Mouse (Mus musculus): Measurements from ENCODE around the gene Brat1.
A peak's percentile ranks its signal among the peaks of the same experiment; 100 is the strongest.
"Not testable (repeated sequence)": the region's sequence is repeated elsewhere in the genome, so short reads cannot be mapped to it uniquely, and the experiment has no call there.

The Brat1 gene

DNA sequence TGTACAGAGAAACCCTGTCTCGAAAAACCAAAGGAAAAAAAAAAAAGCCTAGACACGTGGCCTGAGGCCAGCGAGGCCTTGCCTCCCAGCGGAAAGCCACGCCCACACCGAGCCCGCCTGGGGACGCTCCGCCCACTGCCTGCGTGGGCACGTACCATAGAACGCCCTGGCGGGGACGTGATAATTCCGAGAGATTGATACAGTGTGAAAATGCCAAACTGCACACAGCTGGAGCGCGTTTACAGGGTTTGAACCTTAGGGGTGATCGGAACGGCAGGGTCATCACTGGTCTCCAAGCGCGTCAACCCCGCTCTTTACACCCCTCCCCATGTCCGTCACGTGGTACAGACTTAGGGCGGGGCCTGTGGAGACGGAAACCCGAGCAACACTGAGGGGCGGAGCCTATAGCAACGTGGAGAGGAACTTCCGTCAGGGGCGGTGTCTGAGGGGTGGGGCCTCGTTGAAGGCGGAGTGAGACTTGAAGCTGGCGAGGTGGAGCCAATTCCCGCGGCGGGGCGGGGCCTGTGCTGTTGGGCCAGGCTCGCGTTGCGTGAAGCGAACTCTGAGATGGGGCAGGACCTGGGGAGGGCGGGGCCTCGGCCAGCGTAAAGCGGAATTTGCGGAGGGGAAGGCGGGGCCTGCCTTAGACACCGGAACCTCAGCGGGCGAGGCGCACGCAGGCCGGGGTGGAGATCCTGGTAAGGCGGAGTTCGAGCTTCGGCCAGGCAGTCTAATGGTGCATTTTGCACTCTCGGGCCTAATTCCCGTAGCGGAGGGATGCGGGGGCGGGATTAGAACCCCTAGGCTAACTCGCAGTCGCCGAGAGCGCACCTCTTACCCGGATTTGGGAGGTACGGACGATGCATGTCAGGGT, at the start of gene Brat1:
Gene Brat1, plus strand, starts transcription at position 634 of the 874 bp plus-strand sequence.
- DNase-seq (ENCODE audit: low spot score in 2 of 2) = peak; percentile 100

DNA sequence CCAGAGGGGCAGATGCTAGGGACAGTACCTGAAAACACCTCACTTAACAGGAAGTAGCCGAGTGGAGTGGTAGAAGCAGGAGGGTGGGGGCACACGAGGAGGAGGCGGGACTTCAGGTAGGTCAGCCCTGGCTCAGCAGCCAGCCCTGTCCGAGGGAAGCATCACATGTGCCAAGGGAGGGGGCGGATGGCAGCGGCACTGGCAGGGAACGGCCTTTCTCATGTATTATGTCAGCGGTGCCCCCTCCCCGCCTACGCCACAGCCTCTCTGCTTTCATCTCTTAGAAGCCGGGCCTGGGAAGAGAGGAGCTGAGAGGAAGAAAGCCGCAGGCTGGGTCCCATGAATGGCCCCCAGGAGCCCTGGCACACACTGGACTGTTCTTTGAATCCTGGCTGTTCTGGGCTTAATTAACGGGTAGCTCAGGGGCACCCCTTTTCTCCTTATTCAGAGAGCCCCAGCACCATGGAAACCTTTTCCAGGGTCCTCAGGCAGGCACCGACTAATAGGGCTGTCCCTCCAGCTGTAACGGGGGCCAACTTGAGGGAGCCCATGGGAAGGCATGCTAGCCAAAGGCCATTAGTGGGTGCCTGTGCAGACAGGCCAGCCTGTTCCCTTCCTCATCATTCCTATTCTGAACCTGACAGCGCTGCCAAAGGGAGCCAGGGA, 45.1 kb upstream of the Brat1 start:
- peak in 1 of 2 experiments; percentile 83 for DNase-seq (ENCODE audit: low spot score in 2 of 2)

DNA sequence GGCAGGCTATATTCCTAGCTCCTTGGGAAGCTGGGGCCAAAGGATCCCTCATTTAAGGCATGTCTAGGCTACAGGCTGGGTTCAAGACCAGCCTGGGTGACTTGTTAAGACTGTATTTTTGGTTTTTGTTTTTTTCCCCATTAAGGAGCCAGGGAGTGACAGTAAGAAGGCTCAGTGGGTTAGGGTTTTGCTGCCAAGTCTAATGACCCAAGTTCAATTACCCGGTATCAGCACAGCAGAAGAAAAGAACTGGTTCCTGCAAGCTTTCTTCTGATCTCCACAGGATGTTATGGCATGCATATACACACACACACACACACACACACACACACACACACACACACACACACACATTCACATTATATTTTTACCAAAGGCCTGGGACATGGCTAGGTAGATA, 44.4 kb upstream of the Brat1 start:
- no peak for DNase-seq (ENCODE audit: low spot score in 2 of 2)

DNA sequence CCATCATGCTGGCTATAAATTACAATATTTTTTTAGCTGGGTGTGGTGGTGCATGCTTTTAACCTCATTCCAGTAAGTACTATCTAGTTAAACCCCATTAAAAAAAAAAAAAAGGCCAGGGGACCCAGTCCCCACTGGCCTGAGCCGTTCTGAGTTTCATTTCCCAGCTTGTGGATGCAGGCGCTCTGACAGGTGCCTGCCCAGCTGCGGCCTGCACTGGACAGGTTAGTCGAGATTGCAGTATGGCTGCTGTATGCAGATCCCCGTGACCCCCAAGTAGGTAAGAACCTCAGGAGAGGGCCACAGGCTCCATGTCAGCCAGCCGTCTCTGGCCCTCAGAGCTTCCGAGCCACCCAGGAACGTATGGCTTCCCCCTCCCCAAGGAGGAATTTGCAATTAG, 43.4 kb upstream of the Brat1 start:
- DNase-seq (ENCODE audit: low spot score in 2 of 2) = no peak

DNA sequence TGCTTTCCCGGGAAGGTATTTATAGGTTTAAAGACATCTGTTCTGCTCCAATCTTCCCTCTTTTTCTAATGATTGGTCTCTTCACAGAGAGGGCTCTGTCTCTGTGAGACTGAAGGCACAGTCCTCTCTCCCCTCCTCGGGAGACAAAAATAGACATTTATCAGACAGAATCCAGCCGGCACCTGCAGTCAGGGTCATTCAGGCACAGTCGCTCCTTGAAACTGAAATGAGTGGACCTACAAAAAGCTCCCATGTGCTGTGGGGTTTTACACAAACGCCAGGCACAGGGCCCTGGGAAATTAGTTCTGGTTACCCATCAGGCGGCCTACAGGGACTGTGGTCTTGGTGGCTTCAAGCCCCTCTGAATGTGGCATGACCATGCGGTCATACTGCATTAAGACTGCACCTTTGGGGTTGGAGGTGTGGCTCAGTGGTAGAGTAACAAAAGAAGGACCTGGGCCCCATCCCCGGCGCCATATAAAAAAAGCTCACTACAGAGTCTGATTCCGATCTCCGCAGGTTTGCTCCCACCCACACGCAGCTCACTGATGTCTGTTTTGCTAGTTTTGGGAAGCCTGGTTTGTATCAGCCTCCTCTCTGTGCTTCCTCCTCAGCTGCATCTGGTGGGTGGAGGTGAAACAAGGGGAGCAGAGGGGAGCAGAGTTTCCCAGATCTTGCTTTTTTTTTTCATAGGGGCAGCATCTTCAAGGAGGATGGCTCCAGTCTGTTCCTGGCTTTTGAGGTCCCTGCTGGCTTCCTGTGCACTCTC, 42.8 kb upstream of the Brat1 start:
- no peak for DNase-seq (ENCODE audit: low spot score in 2 of 2)

DNA sequence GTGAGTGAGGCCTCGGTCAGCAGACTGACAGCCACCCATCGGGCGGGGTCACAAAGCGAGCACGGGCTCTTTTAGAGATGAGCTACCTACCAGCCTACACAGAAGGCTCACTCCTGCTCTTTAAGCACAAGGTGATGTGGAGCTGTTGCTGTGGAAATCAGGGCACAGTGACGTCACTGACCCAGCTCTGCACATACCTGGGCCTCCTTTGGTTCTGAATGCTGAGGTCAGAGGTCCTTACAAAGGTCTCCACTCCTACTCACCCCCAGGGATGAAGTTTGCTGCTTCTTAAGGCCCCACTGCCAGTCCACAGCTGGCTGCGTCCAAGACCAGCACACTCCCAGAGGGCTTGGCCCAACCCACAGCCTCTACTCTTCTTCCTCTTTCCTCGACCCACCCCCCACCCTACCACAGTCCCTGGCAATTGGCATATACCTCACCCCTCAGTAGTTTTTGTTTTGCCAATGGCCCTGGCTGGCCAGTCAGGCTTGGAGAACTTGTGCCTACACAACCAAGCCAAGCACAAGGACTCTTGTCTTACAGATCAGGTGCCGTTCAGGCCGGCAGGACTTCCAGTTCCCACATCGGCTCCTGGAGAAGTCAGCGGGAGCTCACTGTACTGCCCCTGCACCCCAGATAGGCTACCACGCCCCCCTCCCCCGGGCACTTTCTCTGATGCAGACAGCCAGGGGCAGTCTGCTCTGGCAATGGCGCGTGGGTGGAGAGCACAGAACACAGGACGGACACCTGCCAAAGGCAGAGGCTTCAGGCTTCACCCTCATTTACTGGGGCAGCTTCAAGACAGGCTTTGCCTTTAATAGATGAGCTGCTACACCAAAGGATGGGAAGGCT, 41.8 kb upstream of the Brat1 start:
- peak in 1 of 2 experiments; percentile 49 for DNase-seq (ENCODE audit: low spot score in 2 of 2)

DNA sequence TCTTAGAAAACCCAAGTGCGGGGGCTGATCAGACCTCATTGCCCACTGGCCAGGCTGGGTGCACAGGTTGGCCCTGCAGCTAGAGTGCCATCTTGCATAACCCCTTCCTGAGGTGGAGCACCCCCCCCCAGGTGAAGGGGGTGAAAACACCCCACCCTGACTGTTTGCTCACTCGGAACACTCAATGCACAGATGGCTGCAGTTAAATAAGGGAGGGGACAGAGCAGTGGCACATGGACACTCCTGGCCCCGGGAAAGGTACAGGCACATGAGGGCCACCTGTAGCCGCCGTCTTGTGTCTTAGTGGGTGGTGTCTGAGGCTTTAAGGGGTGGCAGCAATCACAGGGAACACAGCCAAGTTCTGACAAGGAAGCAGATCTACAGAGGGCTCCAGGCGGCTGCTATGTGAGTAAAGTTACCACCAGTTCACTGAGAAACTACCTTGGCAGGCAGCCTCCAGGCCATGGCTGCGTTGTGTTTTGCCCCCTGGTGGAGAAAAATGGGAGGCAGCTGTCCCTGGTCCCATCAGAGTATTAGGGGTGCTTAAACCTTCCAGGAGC, 41.1 kb upstream of the Brat1 start:
- no peak for DNase-seq (ENCODE audit: low spot score in 2 of 2)

DNA sequence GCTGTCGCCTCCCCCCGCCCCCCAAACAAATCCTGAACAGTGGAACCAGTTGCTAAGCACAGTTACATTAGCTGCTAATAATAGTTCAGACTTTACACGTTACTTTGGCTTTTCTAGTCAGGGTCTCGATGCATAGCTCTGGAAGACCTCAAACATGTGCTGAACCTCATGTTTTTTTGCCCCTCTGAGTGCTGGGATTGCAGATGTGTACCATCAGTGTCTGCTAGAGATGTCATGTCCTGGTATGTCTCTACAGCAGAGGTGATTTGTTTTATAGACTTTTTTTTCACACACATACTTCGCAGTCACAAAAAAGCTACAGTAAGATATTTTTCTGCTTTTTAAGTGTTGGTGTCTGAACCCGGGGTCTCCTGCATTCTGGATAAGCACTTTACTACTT, 32.7 kb upstream of the Brat1 start:
- DNase-seq (ENCODE audit: low spot score in 2 of 2) = no peak

DNA sequence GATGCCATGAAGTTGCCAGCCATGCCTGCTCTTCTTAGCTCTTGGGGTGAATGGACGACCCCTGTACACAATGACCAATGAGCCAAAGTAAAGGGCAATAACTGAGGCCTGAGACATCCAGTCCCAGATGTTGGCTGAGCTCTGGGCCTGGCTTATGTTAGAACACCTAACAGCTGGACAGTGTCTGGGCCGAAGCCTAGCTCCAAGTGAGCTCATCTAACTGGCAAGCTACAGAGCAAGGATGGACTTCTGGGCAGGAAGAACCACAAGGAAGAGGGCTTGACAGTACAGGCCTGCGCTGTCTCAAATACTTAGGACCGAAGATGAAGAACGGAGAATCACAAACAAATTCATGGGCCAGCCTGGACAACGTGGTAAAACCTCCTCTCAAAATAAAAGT, 32.2 kb upstream of the Brat1 start:
- DNase-seq (ENCODE audit: low spot score in 2 of 2) = not testable (repeated sequence)

DNA sequence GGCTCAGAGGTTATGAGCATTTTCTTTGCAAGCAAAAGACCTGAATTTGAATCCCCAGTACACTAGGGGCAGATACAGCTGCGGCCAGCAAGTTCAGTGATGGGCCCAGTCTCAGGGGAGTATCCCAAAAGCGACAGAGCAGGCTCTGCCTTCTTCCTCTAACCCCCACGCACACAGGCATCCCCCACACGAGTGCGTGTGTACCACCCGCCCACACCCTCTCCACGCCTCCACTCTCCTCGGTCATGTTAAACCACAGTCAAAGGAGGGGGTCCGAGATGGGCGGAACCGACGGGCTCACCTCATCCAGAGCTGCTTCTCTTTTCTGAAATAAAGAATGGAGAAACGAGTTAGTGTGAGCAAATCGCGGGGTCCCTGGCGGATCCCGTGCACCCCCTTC, 30.8 kb upstream of the Brat1 start:
- DNase-seq (ENCODE audit: low spot score in 2 of 2) = no peak

DNA sequence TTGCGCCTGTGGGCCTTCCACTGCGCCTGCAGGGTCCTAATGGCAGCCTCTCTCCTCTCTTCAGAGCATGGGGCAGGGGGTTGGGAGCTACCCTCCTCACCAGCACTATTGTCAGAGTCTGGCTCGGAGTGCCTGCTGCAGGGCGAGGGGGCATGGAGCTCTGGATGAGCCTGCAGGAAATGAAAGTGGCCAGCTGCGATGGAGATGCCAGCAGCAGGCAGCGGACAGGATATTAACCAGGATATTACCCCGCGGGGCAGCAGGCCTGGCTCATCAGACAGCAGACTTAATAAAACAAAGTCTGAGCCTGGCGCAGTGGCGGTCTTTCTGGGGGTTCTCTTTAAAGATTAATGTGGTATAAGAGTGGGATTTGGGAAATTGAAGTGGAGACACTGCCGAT, 29.7 kb upstream of the Brat1 start:
- DNase-seq (ENCODE audit: low spot score in 2 of 2) = no peak

DNA sequence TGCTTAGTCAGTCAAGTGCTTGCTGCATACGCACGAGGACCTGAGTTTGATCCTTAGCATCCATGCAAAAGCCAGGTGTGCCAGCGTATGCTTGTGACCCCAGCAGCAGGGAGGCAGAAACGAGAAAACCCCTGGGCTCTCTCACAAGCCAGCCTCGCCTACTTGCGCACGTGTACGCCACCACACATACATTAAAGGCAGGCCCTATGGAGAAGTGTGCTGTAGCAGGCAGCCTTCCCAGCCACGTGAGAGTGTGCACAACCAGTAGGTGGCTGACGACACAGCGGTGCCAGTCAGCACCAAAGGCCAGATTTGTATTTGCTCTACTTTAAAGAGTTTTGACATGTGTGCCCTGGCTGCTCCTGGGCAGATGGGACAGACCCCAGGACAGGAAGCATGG, 29.2 kb upstream of the Brat1 start:
- DNase-seq (ENCODE audit: low spot score in 2 of 2) = no peak

DNA sequence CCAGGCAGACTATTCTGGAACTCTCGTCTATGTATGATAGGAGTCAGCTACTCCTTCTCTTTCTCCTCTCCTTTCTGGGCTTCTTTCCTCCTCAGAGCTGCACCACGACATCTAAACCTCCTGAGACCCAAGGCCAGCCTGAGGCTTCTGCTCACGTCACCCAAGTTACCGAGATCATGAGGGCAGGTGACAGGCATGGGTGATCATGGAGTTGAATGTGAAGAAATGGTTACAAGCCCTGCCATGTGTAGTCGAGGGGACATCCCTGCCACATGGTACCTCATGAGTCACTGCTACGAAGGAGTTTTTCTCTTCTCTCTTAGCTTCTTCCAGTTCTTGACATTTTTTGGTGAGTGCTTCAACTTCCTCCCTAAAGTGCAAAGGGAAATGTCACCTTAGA, 27.7 kb upstream of the Brat1 start:
- no peak for DNase-seq (ENCODE audit: low spot score in 2 of 2)

DNA sequence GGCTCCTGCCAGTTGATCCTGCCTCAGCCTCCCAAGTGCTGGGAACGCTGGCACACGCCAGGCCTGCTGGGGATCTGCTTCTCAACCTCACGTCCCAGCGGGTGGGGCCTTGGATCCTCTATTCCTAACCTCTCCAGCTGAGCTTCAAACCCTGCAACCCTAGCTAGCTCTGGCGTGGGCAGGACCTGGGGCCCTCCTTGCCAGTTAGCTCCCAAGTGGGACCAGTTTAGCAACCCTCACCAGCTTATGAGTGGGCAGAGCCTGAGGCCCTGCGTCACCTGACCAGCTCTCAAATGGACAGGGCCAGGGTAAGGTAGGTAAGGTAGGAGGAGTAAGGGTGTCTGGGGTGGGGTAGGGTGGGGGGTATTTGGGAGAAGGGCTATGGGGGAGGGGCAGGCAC, 24.8 kb upstream of the Brat1 start:
- no peak for DNase-seq (ENCODE audit: low spot score in 2 of 2)

DNA sequence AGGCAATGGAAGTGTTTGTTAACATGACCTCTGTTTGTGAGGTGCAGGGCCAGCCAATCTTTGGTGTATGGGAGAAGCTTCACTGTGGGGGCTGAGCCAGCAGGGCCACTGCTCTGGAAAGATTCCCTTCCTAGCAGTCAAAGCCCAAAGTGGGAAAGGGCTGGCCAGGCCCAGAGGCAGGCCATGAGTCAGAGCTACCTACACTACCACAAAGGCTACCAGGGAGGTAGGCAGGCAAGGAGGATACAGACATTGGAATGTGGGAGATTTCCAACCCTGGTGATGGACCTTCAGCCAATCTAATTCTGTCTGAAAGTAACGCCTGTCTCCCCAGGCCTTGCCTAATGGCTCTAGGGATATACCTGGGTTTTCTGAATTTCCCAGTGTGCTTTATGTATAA, 23.9 kb upstream of the Brat1 start:
- no peak for DNase-seq (ENCODE audit: low spot score in 2 of 2)

DNA sequence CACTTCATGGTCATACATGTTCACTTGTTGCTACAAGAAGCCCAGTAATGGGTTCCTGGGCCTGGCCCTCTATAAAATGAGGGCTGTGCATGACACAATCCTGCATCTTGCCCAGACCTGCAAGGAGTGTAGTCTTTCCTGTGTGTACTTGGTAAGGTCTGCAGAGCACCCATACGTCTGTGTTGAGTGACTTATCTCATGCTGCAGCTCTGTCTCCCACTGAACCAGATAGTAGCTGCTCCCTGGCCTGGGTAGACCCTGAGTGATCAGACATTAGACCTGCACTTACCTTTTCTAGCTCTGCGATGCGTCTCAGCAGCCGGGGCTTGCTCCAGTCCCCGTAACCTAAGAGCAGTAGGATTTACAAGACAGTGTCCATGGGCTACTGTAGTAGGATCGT, 22.7 kb upstream of the Brat1 start:
- no peak for DNase-seq (ENCODE audit: low spot score in 2 of 2)

DNA sequence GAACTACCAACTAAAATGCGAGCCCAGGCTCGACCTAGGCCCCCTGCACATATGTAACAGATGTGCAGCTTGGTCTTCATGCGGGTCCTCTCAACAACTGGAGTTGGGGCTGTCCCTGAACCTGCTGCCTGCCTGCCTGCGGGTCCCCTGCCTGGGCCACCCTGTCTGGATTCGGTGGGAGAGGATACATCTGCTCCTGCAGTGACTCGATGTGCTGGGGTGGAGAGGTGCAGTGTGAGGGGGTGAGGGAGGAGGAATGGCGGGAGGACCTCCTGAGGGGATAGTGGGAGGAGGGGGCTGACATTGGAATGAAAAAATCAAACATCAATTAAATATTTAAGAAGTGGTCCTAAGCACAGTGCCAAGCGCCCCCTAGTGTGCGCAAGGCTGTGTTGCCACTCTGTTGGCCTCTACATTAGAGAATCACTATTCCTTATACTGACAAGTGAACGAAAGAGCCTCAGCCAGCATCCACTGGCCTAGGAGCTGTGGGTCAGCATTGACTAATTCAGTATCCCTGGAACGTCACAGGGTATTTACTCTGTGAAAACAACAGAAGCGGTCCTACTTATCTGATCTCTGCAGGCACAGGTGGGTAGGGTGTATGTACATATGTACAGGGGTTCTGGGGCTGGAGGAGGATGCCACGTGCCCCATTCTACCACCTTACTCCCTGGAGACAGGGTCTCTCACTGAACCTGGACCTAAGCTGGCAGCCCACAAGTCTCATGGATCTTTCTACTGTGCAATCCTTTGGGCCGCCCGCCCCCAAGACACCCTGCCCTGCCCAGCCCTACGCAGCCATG, 20.3 kb upstream of the Brat1 start:
- DNase-seq (ENCODE audit: low spot score in 2 of 2) = peak in 1 of 2 experiments; percentile 49

DNA sequence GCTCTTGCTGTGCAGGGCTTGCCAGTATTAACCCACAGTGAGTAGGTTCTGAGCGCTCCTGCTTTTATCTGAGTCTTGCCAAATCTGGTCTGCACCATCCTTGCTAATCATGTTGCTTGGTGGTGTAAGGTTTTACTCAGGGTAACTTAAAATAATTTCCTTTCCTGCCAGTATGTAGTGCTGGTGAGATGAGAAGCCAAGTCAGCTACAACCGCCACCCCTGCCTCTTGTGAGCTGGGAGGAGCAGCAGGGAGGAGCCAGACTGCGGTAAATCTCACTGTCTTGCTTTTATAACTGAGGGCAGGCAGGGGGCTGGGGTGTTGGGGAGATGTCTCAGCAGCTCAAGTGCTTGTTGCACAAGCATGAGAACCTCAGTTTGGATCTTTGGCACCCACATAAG, 16.4 kb upstream of the Brat1 start:
- no peak for DNase-seq (ENCODE audit: low spot score in 2 of 2)

DNA sequence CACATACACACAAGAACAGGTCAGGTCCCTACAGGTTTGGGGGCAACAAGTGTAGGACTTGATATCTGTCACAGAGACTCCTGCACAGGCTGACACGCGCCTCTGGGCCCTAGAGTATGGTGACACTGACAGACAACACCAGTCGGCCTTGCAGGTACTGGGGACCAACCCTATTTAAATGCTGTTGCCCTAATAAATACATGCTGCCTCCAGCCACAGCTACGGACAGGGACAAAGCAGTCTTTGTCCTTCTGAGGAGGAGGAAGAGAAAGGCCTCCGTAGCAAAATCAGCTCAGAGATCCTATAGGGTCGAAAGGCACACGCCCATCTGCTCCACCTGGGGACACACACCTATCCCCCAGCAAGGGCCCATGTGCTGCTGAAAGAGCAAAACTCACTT, 8.8 kb upstream of the Brat1 start:
- DNase-seq (ENCODE audit: low spot score in 2 of 2) = no peak

DNA sequence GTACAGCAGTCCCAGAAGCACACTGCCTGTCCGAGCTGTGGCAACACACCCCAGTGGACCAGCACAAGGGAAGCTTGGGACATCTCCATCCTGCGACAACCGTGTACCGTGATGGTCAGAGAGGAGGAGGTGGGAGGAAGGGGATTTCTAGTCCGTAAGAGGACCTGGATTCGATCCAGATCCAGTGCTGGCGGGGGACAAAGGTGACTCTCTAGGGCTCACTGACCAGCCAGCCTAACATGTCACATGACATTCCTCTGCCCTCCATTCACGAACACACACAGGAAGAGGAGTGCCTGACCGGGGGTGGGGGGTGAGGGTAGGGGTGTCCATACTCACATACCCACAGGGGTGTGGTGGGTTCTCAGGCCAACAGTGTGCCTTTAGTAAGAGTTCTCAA, 5.0 kb upstream of the Brat1 start:
- DNase-seq (ENCODE audit: low spot score in 2 of 2) = no peak

Data from frontal cortex, postnatal 14 days (tissue).